Comparison of ENCODE assay signal across 11 mouse cellular contexts in genomic region chr1:21052132-21052545, GRCm38 (mm10). TPM values are rescaled to one million over a fixed set of nuclear protein-coding genes. Genes with fewer than 3 reads are reported as not detected.
A peak's percentile ranks its signal among the peaks of the same experiment; 100 is the strongest.
DNase-seq lines count a peak whose midpoint lies in the region; ATAC-seq lines count a peak whose summit lies in the region.
"Had no signal": no experiment of that assay in that cellular context is flagged by ENCODE, and none has a peak within 500 bp of the region (broad histone marks: within the 10 kb centered on the region; RNA-seq: fewer than 3 reads in every experiment).

No protein-coding gene starts in this region.

- no peak overlapping the region for H3K4me2 ChIP-seq in forebrain, embryonic 12.5 days

- no peak overlapping the region for H3K9ac ChIP-seq in forebrain, embryonic 12.5 days

- H3K27ac ChIP-seq in forebrain, embryonic 12.5 days, result peak overlapping the region; percentile 53

- 56% methylated on average over 5 of the region's 5 CpGs for WGBS in forebrain, embryonic 12.5 days

- peaks cover 21% of the 10 kb centered on the region for H3K4me1 ChIP-seq in forebrain, embryonic 12.5 days

- no peak overlapping the region for H3K4me3 ChIP-seq in forebrain, embryonic 12.5 days (replicated peaks)
- H3K4me3 ChIP-seq: erythroblast, embryonic 14.5 days had no signal

- H3K27me3 ChIP-seq in forebrain, embryonic 12.5 days, result no peaks in the 10 kb centered on the region

- H3K36me3 ChIP-seq in forebrain, embryonic 12.5 days (replicated peaks), result no peaks in the 10 kb centered on the region

- DNase-seq in lung, postnatal 10 days, result peak; percentile 55
- no peak for DNase-seq in lung, adult 18-20 months
- peak; percentile 26 to 62 for DNase-seq in lung, postnatal 4 days
- peak; percentile 44 for DNase-seq in thymus, postnatal 14 days
- DNase-seq in spleen, adult 12 weeks (ENCODE audit: low spot score), result no peak
- no peak for DNase-seq in urinary bladder, postnatal 14 days (ENCODE audit: low spot score)
- DNase-seq in layer of hippocampus, postnatal 10 days (ENCODE audit: low spot score in 2 of 2), result no peak
- DNase-seq: adrenal gland, adult 2 months; spleen, adult 18-20 months had no signal

- no peak; the same call in 1 of the 2 replicates for ATAC-seq in forebrain, embryonic 12.5 days (ENCODE audit: low FRiP score)

- no peaks in the 10 kb centered on the region for H3K9me3 ChIP-seq in forebrain, embryonic 12.5 days

RNA-seq across cellular contexts. Expression of gene Tram2, which starts 26.9 kb away (rescaled TPM):
- 3.5 and 4.1 TPM in 2 replicates for polyA plus RNA-seq in forebrain, embryonic 12.5 days (2016; fragmentation: Nextera tagmentation; extraction: Ambion mirVana)
- total RNA-seq in layer of hippocampus, postnatal 10 days (2021), result 1 to 10 TPM; 2.4 to 2.8 TPM
- polyA plus RNA-seq: erythroblast, embryonic 14.5 days had no signal

Comparison
In these comparisons a context has a peak if more than half of its experiments do, and no peak if none do; other contexts are left out.
1. DNase-seq: peak in lung, postnatal 10 days (single experiment), lung, postnatal 4 days (2 of 2) and thymus, postnatal 14 days (single experiment); none in lung, adult 18-20 months (0 of 2), spleen, adult 12 weeks (single experiment), urinary bladder, postnatal 14 days (single experiment) and layer of hippocampus, postnatal 10 days (0 of 2).